8 mouse cellular contexts compared by ENCODE assay signal in genomic region chr5:121843138-121843905, GRCm38 (mm10). TPM values are rescaled to one million over a fixed set of nuclear protein-coding genes. Genes with fewer than 3 reads are reported as not detected.
DNase-seq lines count a peak whose midpoint lies in the region; ATAC-seq and TF ChIP-seq lines count a peak whose summit lies in the region.

No protein-coding gene starts in this region.

- intact Hi-C loops in left cerebral cortex, postnatal 36 days (cut with DNase I), result loop anchor here (5.0 to 10.0 kb wide), 2 partner anchors 49 to 131 kb away; partner anchors contain the start of gene Atxn2

- no peak overlapping the region for H3K27ac ChIP-seq in embryonic facial prominence, embryonic 13.5 days
- no peak overlapping the region for H3K27ac ChIP-seq in intestine, embryonic 16.5 days (ENCODE audit: low read length)
- H3K27ac ChIP-seq in midbrain, postnatal 0 days (ENCODE audit: low read depth, low read length), result no peak overlapping the region

- H3K4me3 ChIP-seq in embryonic facial prominence, embryonic 13.5 days, result peak overlapping the region; percentile 54
- peak overlapping the region; percentile 56 for H3K4me3 ChIP-seq in intestine, embryonic 16.5 days (ENCODE audit: low read length)
- peak overlapping the region; percentile 41; the same call in 1 of the 2 replicates for H3K4me3 ChIP-seq in midbrain, postnatal 0 days (ENCODE audit: low read depth, low read length)

- H3K4me2 ChIP-seq in embryonic facial prominence, embryonic 13.5 days, result peak overlapping the region; percentile 81
- peak overlapping the region; percentile 87 for H3K4me2 ChIP-seq in intestine, embryonic 16.5 days (ENCODE audit: low read depth, low read length)
- H3K4me2 ChIP-seq in midbrain, postnatal 0 days (ENCODE audit: low read depth, low read length, poor library complexity, severe bottlenecking), result peak overlapping the region; percentile 61

- ATAC-seq in embryonic facial prominence, embryonic 13.5 days (ENCODE audit: insufficient number of reproducible peaks, insufficient read depth, low FRiP score, low TSS enrichment, low read depth), result no peak
- ATAC-seq in intestine, embryonic 16.5 days, result peak; percentile 45
- no peak for ATAC-seq in midbrain, postnatal 0 days (ENCODE audit: low FRiP score)

- WGBS in embryonic facial prominence, embryonic 13.5 days, result 12% methylated on average over 17 of the region's 17 CpGs
- WGBS in intestine, embryonic 16.5 days, result 15% methylated on average over 17 of the region's 17 CpGs
- WGBS in midbrain, postnatal 0 days, result 18% methylated on average over 17 of the region's 17 CpGs

- TF ChIP-seq CTCF in midbrain, postnatal 0 days (IDR thresholded peaks at IDR 0.05), result no peak

- H3K27me3 ChIP-seq in embryonic facial prominence, embryonic 13.5 days, result peaks cover 54% of the 10 kb centered on the region
- no peaks in the 10 kb centered on the region for H3K27me3 ChIP-seq in intestine, embryonic 16.5 days (replicated peaks; ENCODE audit: control insufficient read depth, insufficient read depth, low read length)
- peaks cover 13% of the 10 kb centered on the region; the same call in 1 of the 2 replicates for H3K27me3 ChIP-seq in midbrain, postnatal 0 days (ENCODE audit: insufficient read depth, low read length)

- H3K9ac ChIP-seq in embryonic facial prominence, embryonic 13.5 days, result peak overlapping the region; percentile 73; the same call in 1 of the 2 replicates
- H3K9ac ChIP-seq in intestine, embryonic 16.5 days (ENCODE audit: low read depth, low read length), result peak overlapping the region; percentile 77
- no peak overlapping the region for H3K9ac ChIP-seq in midbrain, postnatal 0 days (replicated peaks; ENCODE audit: low read length, poor library complexity, severe bottlenecking)

- H3K36me3 ChIP-seq in embryonic facial prominence, embryonic 13.5 days, result no peaks in the 10 kb centered on the region
- H3K36me3 ChIP-seq in intestine, embryonic 16.5 days (ENCODE audit: control insufficient read depth, insufficient read depth, low read length), result no peaks in the 10 kb centered on the region
- no peaks in the 10 kb centered on the region for H3K36me3 ChIP-seq in midbrain, postnatal 0 days (ENCODE audit: insufficient read depth, low read length)

- peaks cover 23% of the 10 kb centered on the region for H3K4me1 ChIP-seq in embryonic facial prominence, embryonic 13.5 days
- peaks cover 12% of the 10 kb centered on the region for H3K4me1 ChIP-seq in intestine, embryonic 16.5 days (ENCODE audit: control insufficient read depth, insufficient read depth, low read length)
- no peaks in the 10 kb centered on the region; the same call in 1 of the 2 replicates for H3K4me1 ChIP-seq in midbrain, postnatal 0 days (ENCODE audit: insufficient read depth, low read length)

- peak; percentile 51 for DNase-seq in lung, postnatal 10 days
- DNase-seq in lung, postnatal 4 days, result no peak
- no peak for DNase-seq in midbrain, postnatal 0 days (ENCODE audit: low spot score)
- no peak for DNase-seq in adrenal gland, postnatal 10 days
- DNase-seq in ovary, adult 18-20 months (ENCODE audit: low spot score), result no peak
- no peak for DNase-seq in left cerebral cortex, postnatal 36 days (ENCODE audit: low spot score in 2 of 2)

- no peaks in the 10 kb centered on the region for H3K9me3 ChIP-seq in embryonic facial prominence, embryonic 13.5 days
- no peaks in the 10 kb centered on the region for H3K9me3 ChIP-seq in intestine, embryonic 16.5 days (ENCODE audit: control insufficient read depth, low read length)
- no peaks in the 10 kb centered on the region for H3K9me3 ChIP-seq in midbrain, postnatal 0 days (ENCODE audit: low read length)

RNA-seq across cellular contexts. Expression of gene Pheta1, which starts 5.5 kb away (rescaled TPM):
- polyA plus RNA-seq in embryonic facial prominence, embryonic 13.5 days (2015; fragmentation: Nextera tagmentation; extraction: Ambion mirVana), result 36.2 and 41.1 TPM in 2 replicates
- polyA plus RNA-seq in intestine, embryonic 16.5 days (2015; fragmentation: Nextera tagmentation; extraction: Ambion mirVana), result 38.1 and 44.6 TPM in 2 replicates
- total RNA-seq in midbrain, postnatal 0 days (2014; rRNA removed), result 46.1 and 49.7 TPM in 2 replicates
- 29.8 and 33.1 TPM in 2 replicates for polyA plus RNA-seq in midbrain, postnatal 0 days (2015; fragmentation: Nextera tagmentation; extraction: Ambion mirVana)
- total RNA-seq in adrenal gland, postnatal 10 days (2021), result 10 to 100 TPM; 10.1 to 10.6 TPM
- total RNA-seq in left cerebral cortex, postnatal 36 days (2021), result 10 to 100 TPM in 1 of 2 experiments, 1 to 10 TPM in 1; 9.1 to 11.4 TPM

RNA-seq across cellular contexts. Expression of gene Sh2b3, which starts 5.9 kb away (rescaled TPM):
- 11.3 and 12.2 TPM in 2 replicates for polyA plus RNA-seq in embryonic facial prominence, embryonic 13.5 days (2015; fragmentation: Nextera tagmentation; extraction: Ambion mirVana)
- 7.7 and 9.9 TPM in 2 replicates for polyA plus RNA-seq in intestine, embryonic 16.5 days (2015; fragmentation: Nextera tagmentation; extraction: Ambion mirVana)
- total RNA-seq in midbrain, postnatal 0 days (2014; rRNA removed), result 21.5 and 23.8 TPM in 2 replicates
- 5.9 and 6.4 TPM in 2 replicates for polyA plus RNA-seq in midbrain, postnatal 0 days (2015; fragmentation: Nextera tagmentation; extraction: Ambion mirVana)
- 10 to 100 TPM; 37.0 to 41.7 TPM for total RNA-seq in adrenal gland, postnatal 10 days (2021)
- 10 to 100 TPM; 22.0 to 22.5 TPM for total RNA-seq in left cerebral cortex, postnatal 36 days (2021)
